Mouse (Mus musculus) embryonic fibroblast, embryonic 13.5 days (primary cell): Measurements from ENCODE around the gene Lrrc32. TPM values are rescaled to one million over a fixed set of nuclear protein-coding genes. Genes with fewer than 3 reads are reported as not detected.

Experiments
- H3K27ac ChIP-seq: 2 replicates; pipeline ENCODE4 v1.5.1; 2012; ENCODE audit warnings: low read length, control low read depth, inconsistent platforms; ENCODE audit not compliant: insufficient read depth
- H3K4me1 ChIP-seq: 2 replicates; pipeline ENCODE4 v1.6.1; 2011; ENCODE audit warnings: low read length; ENCODE audit not compliant: control insufficient read depth, insufficient read depth
- H3K4me3 ChIP-seq: 2 replicates; pipeline ENCODE4 v1.5.1; 2011; ENCODE audit warnings: mild to moderate bottlenecking, control low read depth, low read length; ENCODE audit not compliant: insufficient read depth
- CTCF ChIP-seq: IDR thresholded peaks from 2 replicates; pipeline ENCODE4 v1.5.1; 2011; ENCODE audit warnings: mild to moderate bottlenecking, control low read depth, low read length, moderate library complexity, borderline replicate concordance; ENCODE audit not compliant: insufficient read depth
- POLR2A ChIP-seq: IDR thresholded peaks from 2 replicates; pipeline ENCODE4 v1.6.1; 2011; ENCODE audit warnings: low read depth, mild to moderate bottlenecking, control low read depth, low read length, moderate library complexity
- polyA plus RNA-seq: library from polyadenylated mRNA; stranded (reverse); fragments of >200 nt; gene quantifications from 2 replicates; pipeline ENCODE4 v1.2.4, GENCODE M21; 2011; ENCODE audit warnings: low read depth; ENCODE audit not compliant: missing spikeins, insufficient read length

The Lrrc32 gene
- polyA plus RNA-seq, 1 experiment: 95.5 TPM

- Histone ChIP-seq H3K27ac (peak overlapping the region; percentile 73), H3K4me3 (no peak overlapping the region), H3K4me1 (peaks cover 3% of the 10 kb centered on the region; the same call in 1 of the 2 replicates)
- TF ChIP-seq CTCF: no peak
- TF ChIP-seq POLR2A: no peak
These were observed 15.7 kb downstream of the Lrrc32 start for GRCm38 (mm10) chr7:98504726-98505314.

GRCm38 (mm10) chr7:98505664-98506063, 16.6 kb downstream of the Lrrc32 start:
- Histone ChIP-seq H3K4me1 (peaks cover 3% of the 10 kb centered on the region; the same call in 1 of the 2 replicates), H3K4me3 (no peak overlapping the region), H3K27ac (peak overlapping the region; percentile 24; the same call in 1 of the 2 replicates)
- TF ChIP-seq CTCF (no peak), POLR2A (no peak)

GRCm38 (mm10) chr7:98510961-98511958, 22.2 kb downstream of the Lrrc32 start:
- TF ChIP-seq CTCF: no peak
- TF ChIP-seq POLR2A: no peak
- peaks cover 9% of the 10 kb centered on the region; the same call in 1 of the 2 replicates for H3K4me1 ChIP-seq
- H3K4me3 ChIP-seq: no peak overlapping the region
- H3K27ac ChIP-seq: peak overlapping the region; percentile 47

- Histone ChIP-seq H3K4me3 (no peak overlapping the region), H3K4me1 (peaks cover 9% of the 10 kb centered on the region; the same call in 1 of the 2 replicates)
These were observed 24.2 kb downstream of the Lrrc32 start for GRCm38 (mm10) chr7:98513251-98513650.

GRCm38 (mm10) chr7:98522576-98522975, 33.5 kb downstream of the Lrrc32 start:
- no peak for TF ChIP-seq CTCF
- TF ChIP-seq POLR2A: no peak
- Histone ChIP-seq H3K4me3 (no peak overlapping the region), H3K4me1 (peaks cover 22% of the 10 kb centered on the region), H3K27ac (peak overlapping the region; percentile 93)

More at GRCm38 (mm10) chr7:98513251-98513650, 24.2 kb downstream of the Lrrc32 start:
- TF ChIP-seq CTCF (no peak), POLR2A (no peak)
- H3K27ac ChIP-seq: peak overlapping the region; percentile 38; the same call in 1 of the 2 replicates

- 0 out of 2 replicates have a peak, but pooled peaks have one; percentile 11 for TF ChIP-seq POLR2A
- TF ChIP-seq CTCF: no peak
- H3K4me1 ChIP-seq: peaks cover 22% of the 10 kb centered on the region
- no peak overlapping the region for H3K4me3 ChIP-seq
- peak overlapping the region; percentile 93 for H3K27ac ChIP-seq
These were observed 34.2 kb downstream of the Lrrc32 start for GRCm38 (mm10) chr7:98523070-98523812.

GRCm38 (mm10) chr7:98523813-98524361, 34.8 kb downstream of the Lrrc32 start:
- TF ChIP-seq CTCF: no peak
- TF ChIP-seq POLR2A: no peak; the same call in 1 of the 2 replicates
- Histone ChIP-seq H3K27ac (peak overlapping the region; percentile 93), H3K4me1 (peaks cover 22% of the 10 kb centered on the region), H3K4me3 (no peak overlapping the region)

- peaks cover 22% of the 10 kb centered on the region for H3K4me1 ChIP-seq
- H3K27ac ChIP-seq: peak overlapping the region; percentile 93
- no peak overlapping the region for H3K4me3 ChIP-seq
- TF ChIP-seq CTCF (no peak), POLR2A (no peak)
These were observed 35.3 kb downstream of the Lrrc32 start for GRCm38 (mm10) chr7:98524401-98524800.

GRCm38 (mm10) chr7:98524869-98525699, 36.0 kb downstream of the Lrrc32 start:
- Histone ChIP-seq H3K4me1 (peaks cover 22% of the 10 kb centered on the region), H3K4me3 (no peak overlapping the region), H3K27ac (peak overlapping the region; percentile 93)
- TF ChIP-seq POLR2A: no peak
- no peak for TF ChIP-seq CTCF
